Mouse (Mus musculus) Patski (cell line): ENCODE measurements around the gene Tma7. TPM values are rescaled to one million over a fixed set of nuclear protein-coding genes. Genes with fewer than 3 reads are reported as not detected.

ENCODE experiments used
- ATAC-seq: fragments of 100-300 bp; one replicate; pipeline ENCODE4 v1.8.0; 2021
- CTCF ChIA-PET: fragments of 350-600 bp; sonication (Branson Sonifier 250); formaldehyde crosslinking; loops from one replicate; lab custom pipeline; 2022; ENCODE audit warnings: inconsistent platforms; lab: Charles Lee
- POLR2A ChIA-PET: fragments of 350-600 bp; sonication (Branson Sonifier 250); formaldehyde crosslinking; loops from one replicate; lab custom pipeline; 2022; ENCODE audit warnings: antibody characterized with exemption, inconsistent platforms; lab: Charles Lee
- DNase-seq: peaks from one replicate; pipeline ENCODE4 v3.0.0-alpha.2; 2011; ENCODE audit warnings: low read depth, low spot score
- H3K27me3 ChIP-seq: fragments of 371-371 bp; one replicate; pipeline ENCODE4 v1.5.1; 2021
- CTCF ChIP-seq: fragments of 100-300 bp; IDR thresholded peaks from one replicate; pipeline ENCODE4 v1.5.1; 2021
- in situ Hi-C: fragments of 300-500 bp; cut with MboI; formaldehyde crosslinking; loops from 3 replicates; pipeline ENCODE4 v1.11.1; 2018; ENCODE audit warnings: low pct_unique_long_range_greater_than_20kb, mixed read lengths
- polyA plus RNA-seq: library from polyadenylated mRNA; unstranded; gene quantifications from one replicate; pipeline ENCODE4 v1.2.3, GENCODE M21; 2021

Tma7 gene
- polyA plus RNA-seq, 1 experiment from 2014 or later = 188 TPM

DNA sequence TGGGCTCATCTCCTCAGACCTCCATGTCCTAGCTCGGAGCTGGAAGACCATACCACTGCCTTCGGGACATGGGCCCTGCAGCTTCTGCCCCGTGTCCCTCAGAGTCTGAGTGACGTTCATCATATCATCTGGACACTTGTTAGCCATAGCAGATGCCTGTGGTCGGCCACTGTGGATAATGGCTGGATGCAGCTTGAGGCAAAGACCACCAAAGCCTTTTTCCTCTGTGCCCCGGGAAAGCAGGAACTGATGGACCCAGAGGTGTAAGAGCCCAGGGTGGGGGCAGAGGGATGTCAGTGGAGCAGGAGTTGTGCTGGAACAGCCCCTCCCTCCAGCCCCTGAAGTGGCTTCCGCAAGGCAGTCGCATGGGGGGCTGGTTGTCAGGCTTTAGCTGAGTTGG is 50.7 kb downstream of the Tma7 start:
- in situ Hi-C loops = no loop called here
- DNase-seq (no peak), ATAC-seq (no peak)
- POLR2A ChIA-PET = no interaction called here
- CTCF ChIA-PET = no interaction called here
- H3K27me3 ChIP-seq = no peaks in the 10 kb centered on the region
- TF ChIP-seq CTCF = no peak

GRCm38 (mm10) chr9:109031001-109031400 is 51.4 kb downstream of the Tma7 start:
- in situ Hi-C loops = no loop called here
- ATAC-seq = no peak
- ChIA-PET POLR2A (no interaction called here), CTCF (no interaction called here)
- no peak for TF ChIP-seq CTCF
- no peak for DNase-seq
- H3K27me3 ChIP-seq = no peaks in the 10 kb centered on the region

DNA sequence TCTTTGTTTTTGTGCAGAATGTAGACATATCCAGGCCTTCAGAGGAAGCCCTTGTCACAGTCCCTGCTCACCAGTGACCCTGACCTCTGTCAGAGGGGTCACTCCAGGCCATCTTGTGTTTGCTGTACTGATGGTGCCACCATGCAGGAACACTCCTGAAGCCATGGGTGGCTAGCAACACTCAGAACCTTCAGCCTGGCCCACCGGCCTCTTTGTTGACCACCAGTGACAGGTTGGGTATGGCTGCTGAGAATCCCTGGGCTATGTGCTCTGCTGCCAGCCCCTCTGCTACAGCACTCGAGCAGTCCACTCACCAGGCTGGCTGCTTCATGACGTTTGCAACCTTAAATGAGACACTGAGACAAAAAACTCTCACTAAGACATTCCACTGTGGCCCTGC is 52.1 kb downstream of the Tma7 start:
- ATAC-seq (no peak), DNase-seq (no peak)
- H3K27me3 ChIP-seq = no peaks in the 10 kb centered on the region
- CTCF ChIA-PET = interaction anchor here (1.2 kb wide), 1 partner anchor 16 kb away, joined by 3 read pairs; no protein-coding TSS in a partner anchor
- POLR2A ChIA-PET = no interaction called here
- no peak for TF ChIP-seq CTCF
- in situ Hi-C loops = no loop called here

DNA sequence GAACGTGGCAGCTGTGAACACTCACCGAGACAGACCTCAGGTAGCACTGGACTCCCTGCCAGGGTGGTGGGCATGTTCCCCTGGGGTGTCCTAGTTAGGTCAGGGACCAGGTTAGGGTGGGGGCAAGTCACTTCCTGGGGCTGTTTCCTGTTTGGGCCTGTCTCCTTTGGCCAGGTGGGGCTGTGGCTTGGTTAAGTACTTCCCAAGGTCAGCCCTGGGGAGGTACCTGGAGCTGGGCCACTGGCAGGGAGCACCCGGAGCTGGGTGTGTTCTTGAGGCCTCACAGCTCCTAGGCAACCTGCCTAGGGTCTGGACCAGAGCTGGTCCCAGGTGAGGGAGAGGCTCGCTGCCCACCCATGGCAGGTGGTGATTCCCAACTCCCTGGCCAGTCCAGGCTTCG is 53.5 kb downstream of the Tma7 start:
- ChIA-PET CTCF (no interaction called here), POLR2A (no interaction called here)
- DNase-seq (no peak), ATAC-seq (no peak)
- in situ Hi-C loops = no loop called here
- no peaks in the 10 kb centered on the region for H3K27me3 ChIP-seq
- no peak for TF ChIP-seq CTCF

- DNase-seq (no peak), ATAC-seq (no peak)
- no peaks in the 10 kb centered on the region for H3K27me3 ChIP-seq
- ChIA-PET POLR2A (no interaction called here), CTCF (no interaction called here)
- TF ChIP-seq CTCF = no peak
- in situ Hi-C loops = no loop called here
Observed at GRCm38 (mm10) chr9:109028421-109028820, 54.0 kb downstream of the Tma7 start.

DNA sequence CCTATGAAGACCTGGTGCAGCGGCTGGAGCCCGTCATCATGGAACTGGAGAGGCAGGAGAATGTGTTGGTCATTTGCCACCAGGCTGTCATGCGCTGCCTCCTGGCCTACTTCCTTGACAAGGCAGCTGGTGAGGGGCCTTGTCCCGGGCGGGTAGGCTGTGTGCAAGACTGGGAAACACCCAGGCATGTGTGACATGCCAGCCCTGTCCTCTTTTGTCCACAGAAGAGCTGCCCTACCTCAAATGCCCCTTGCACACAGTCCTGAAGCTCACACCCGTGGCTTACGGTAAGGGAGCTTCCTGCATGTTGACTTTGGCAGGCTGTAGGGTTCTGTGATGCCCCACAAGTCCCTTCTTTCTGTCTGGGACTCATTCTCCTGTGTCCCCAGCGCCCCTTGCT is 54.9 kb downstream of the Tma7 start:
- in situ Hi-C loops = no loop called here
- ChIA-PET CTCF (no interaction called here), POLR2A (no interaction called here)
- ATAC-seq (no peak), DNase-seq (no peak)
- no peaks in the 10 kb centered on the region for H3K27me3 ChIP-seq
- TF ChIP-seq CTCF = no peak

Other genes starting within 250 kb of the Tma7 start
- gene Slc26a6, start 229.3 kb downstream of the Tma7 start, polyA plus RNA-seq = 7.8 TPM
- gene Tmem89, start 168.0 kb downstream of the Tma7 start, polyA plus RNA-seq = not detected
- 440 TPM for gene Uqcrc1, start 146.0 kb downstream of the Tma7 start, polyA plus RNA-seq
- gene Col7a1, start 129.0 kb downstream of the Tma7 start, polyA plus RNA-seq = 9.1 TPM
- 0.18 TPM for gene Ucn2, start 96.6 kb downstream of the Tma7 start, polyA plus RNA-seq
- 7.2 TPM for gene Pfkfb4, start 90.8 kb downstream of the Tma7 start, polyA plus RNA-seq
- 86.9 TPM for gene Shisa5, start 44.0 kb downstream of the Tma7 start, polyA plus RNA-seq
- 18.1 TPM for gene Trex1, start 22.9 kb downstream of the Tma7 start, polyA plus RNA-seq
- gene Atrip, start 8.5 kb downstream of the Tma7 start, polyA plus RNA-seq = 10.3 TPM
- 8.4 TPM for gene Ccdc51, start 94 bp downstream of the Tma7 start, polyA plus RNA-seq
- 0.40 TPM for gene Plxnb1, start 12.8 kb upstream of the Tma7 start, polyA plus RNA-seq
- gene Fbxw21, start 79.5 kb upstream of the Tma7 start, polyA plus RNA-seq = not detected
- gene Fbxw13, start 113.4 kb upstream of the Tma7 start, polyA plus RNA-seq = not detected
- not detected for gene Fbxw20, start 152.2 kb upstream of the Tma7 start, polyA plus RNA-seq
- gene Fbxw14, start 205.1 kb upstream of the Tma7 start, polyA plus RNA-seq = not detected